Mouse (Mus musculus): ENCODE data around the gene Rtkn2. TPM values are rescaled to one million over a fixed set of nuclear protein-coding genes. Genes with fewer than 3 reads are reported as not detected.
"Not testable (repeated sequence)": the region's sequence is repeated elsewhere in the genome, so short reads cannot be mapped to it uniquely, and the experiment has no call there.

Gene Rtkn2
- polyA plus RNA-seq, 3 experiments from 2014 or later, result 0.21 to 0.87 (median 0.41) TPM

- ATAC-seq, result no peak
Measured at GRCm38 (mm10) chr10:68079910-68080670, 100.7 kb downstream of the Rtkn2 start.

GRCm38 (mm10) chr10:68081712-68082111 lies 102.3 kb downstream of the Rtkn2 start:
- ATAC-seq, result peak; percentile 77

- no peak for ATAC-seq
Measured at GRCm38 (mm10) chr10:68085574-68085973, 106.2 kb downstream of the Rtkn2 start.

GRCm38 (mm10) chr10:68086973-68087372 lies 107.6 kb downstream of the Rtkn2 start:
- ATAC-seq, result no peak

- ATAC-seq, result no peak
Measured at GRCm38 (mm10) chr10:68087722-68088121, 108.4 kb downstream of the Rtkn2 start.

GRCm38 (mm10) chr10:68089435-68090196 lies 110.2 kb downstream of the Rtkn2 start:
- ATAC-seq, result peak; percentile 68

GRCm38 (mm10) chr10:68090197-68090535 lies 110.8 kb downstream of the Rtkn2 start:
- no peak for ATAC-seq

GRCm38 (mm10) chr10:68090544-68090943 lies 111.2 kb downstream of the Rtkn2 start:
- no peak for ATAC-seq

GRCm38 (mm10) chr10:68091011-68091410 lies 111.6 kb downstream of the Rtkn2 start:
- no peak for ATAC-seq

GRCm38 (mm10) chr10:68091840-68092239 lies 112.5 kb downstream of the Rtkn2 start:
- ATAC-seq, result no peak

- ATAC-seq, result no peak
Measured at GRCm38 (mm10) chr10:68093496-68093895, 114.1 kb downstream of the Rtkn2 start.

GRCm38 (mm10) chr10:68095136-68095535 lies 115.8 kb downstream of the Rtkn2 start:
- no peak for ATAC-seq

GRCm38 (mm10) chr10:68096395-68096794 lies 117.0 kb downstream of the Rtkn2 start:
- ATAC-seq, result no peak

- no peak for ATAC-seq
Measured at GRCm38 (mm10) chr10:68097821-68098675, 118.7 kb downstream of the Rtkn2 start.

- ATAC-seq, result not testable (repeated sequence)
Measured at GRCm38 (mm10) chr10:68099801-68100200, 120.4 kb downstream of the Rtkn2 start.

GRCm38 (mm10) chr10:68100506-68100905 lies 121.1 kb downstream of the Rtkn2 start:
- ATAC-seq, result no peak

GRCm38 (mm10) chr10:68101251-68101650 lies 121.9 kb downstream of the Rtkn2 start:
- ATAC-seq, result no peak

GRCm38 (mm10) chr10:68102566-68102965 lies 123.2 kb downstream of the Rtkn2 start:
- no peak for ATAC-seq

GRCm38 (mm10) chr10:68103078-68103855 lies 123.9 kb downstream of the Rtkn2 start:
- no peak for ATAC-seq

GRCm38 (mm10) chr10:68103988-68104387 lies 124.6 kb downstream of the Rtkn2 start:
- ATAC-seq, result no peak

- ATAC-seq, result no peak
Measured at GRCm38 (mm10) chr10:68104481-68104880, 125.1 kb downstream of the Rtkn2 start.

Data from inflammation-experienced regulatory T-cells, adult 6 months (primary cell).